Mouse (Mus musculus) retina, postnatal 7 days (tissue): ENCODE results near the gene Stam2.

ENCODE experiments used
- DNase-seq: peaks from one replicate; pipeline ENCODE4 v3.0.0-alpha.2; 2012; ENCODE audit warnings: low read depth, low spot score

The Stam2 gene

DNA sequence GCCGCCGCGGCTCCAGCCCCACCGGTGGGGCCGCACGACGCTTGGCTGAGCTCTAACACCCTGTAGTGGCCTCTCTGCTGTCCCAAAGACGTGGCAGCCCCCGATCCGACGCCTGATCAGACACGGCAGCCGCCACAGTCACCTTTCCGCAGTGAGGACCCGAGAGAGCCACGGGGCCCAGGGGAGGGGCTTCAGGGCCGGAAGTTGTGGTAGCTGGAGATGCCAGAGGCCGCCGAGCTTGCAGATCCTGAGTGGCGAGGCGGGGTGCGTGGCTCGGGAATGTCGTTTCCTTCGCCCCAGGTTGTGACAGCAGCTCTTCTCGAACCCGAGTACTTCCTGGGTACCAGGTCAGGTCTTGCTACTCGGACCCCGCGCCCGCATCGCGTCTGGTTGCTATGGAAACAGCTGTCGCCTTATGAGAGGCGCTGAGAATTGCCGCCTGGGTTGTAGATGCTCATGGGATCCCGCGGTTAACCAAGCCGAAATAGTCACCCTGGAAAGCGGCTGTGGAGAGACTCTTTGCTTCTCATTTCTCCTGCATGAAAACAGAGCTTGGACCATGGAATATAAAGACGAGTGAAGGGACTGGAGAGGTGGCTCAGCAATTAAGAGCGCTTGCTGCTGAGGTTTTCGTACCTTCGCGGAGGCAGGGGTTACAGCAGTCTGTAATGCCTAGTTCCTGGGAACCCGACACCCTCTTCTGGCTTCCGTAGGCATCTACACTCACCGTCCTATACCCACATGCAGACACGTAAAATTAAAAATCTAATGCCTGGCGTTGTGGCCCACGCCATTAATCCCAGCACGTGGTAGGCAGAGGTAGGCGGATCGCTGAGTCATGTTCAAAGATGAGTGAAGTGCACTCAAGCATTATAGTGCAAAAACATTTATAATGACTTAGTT is at the start of gene Stam2:
TSS of gene Stam2 (minus strand) at position 26 of the 903 bp plus-strand sequence.
- DNase-seq = peak; percentile 77

- DNase-seq = no peak
Observed at GRCm38 (mm10) chr2:52785106-52785721, 43.1 kb upstream of the Stam2 start.

DNA sequence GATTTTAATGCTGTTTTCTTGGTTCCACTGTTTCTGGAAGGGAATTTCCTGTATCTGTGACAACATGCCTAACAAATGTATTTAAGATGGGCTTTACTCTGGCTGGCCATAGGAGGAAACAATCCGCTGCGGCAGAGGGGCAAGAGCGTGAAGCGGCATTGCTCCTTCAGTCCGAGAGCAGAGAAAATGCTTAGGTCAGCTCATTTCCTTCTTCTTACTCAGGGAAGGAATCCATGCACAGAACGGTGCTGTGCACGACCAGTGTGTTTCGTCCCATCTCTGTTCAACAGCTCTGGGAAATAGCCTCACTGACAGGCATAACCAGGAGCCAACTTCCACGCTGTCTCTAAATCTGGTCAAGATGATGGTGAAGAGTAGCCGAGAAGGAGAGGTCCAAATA is 37.9 kb upstream of the Stam2 start:
- no peak for DNase-seq

- no peak for DNase-seq
Observed at GRCm38 (mm10) chr2:52779381-52779780, 37.3 kb upstream of the Stam2 start.

DNA sequence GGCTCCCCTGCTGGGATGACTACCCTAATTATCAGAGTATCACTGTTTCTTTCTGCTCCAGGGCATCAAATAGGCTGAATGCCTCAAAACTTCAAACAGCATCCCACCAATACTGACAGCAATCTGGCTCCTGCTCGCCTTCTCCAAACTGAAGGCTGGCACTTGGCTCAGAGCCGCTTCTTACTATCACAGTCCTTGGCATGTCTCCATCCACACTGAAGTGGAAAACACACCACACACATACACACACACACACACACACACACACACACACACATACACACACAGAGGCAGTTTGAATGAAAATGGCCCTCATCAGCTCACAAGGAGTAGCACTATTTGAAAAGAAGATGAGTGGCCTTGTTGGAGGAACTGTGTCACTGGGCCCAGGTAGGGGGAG is 35.8 kb upstream of the Stam2 start:
- no peak for DNase-seq

GRCm38 (mm10) chr2:52774373-52774772 is 32.3 kb upstream of the Stam2 start:
- DNase-seq = no peak

GRCm38 (mm10) chr2:52772774-52773393 is 30.8 kb upstream of the Stam2 start:
- no peak for DNase-seq

GRCm38 (mm10) chr2:52765130-52765529 is 23.0 kb upstream of the Stam2 start:
- no peak for DNase-seq

GRCm38 (mm10) chr2:52763891-52764290 is 21.8 kb upstream of the Stam2 start:
- no peak for DNase-seq

DNA sequence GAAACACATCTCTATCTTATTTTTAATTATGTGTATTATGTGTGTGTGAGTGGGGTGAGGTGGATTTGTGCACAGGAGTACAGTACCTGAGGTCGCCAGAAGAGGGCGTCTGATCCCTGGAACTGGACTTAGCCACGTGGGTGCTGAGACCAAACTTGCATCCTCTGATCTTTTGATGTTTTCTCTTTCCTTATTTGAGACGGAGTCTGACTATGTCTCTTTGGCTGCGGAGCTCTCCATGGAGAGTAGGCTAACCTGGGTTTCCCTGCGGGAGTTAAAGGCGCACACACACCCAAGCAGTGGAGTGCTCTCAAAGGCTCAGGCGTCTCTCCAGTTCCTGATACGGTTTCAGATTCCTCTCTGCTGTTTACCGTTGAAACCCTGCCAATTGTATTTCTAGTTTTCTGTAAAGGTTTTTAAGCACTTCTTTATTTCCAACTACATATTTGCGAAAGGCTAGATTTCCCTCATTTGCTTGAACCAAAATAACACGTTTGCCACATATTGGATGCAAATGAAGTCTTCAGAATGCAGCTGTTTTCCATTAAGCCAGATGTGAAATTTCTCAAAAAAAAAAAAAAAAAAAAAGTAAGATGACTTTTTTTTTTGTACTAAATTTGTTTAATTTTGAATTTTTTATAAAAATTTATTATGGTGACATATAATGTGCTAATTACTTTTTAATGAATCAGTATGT is 21.1 kb upstream of the Stam2 start:
- peak; percentile 49 for DNase-seq

DNA sequence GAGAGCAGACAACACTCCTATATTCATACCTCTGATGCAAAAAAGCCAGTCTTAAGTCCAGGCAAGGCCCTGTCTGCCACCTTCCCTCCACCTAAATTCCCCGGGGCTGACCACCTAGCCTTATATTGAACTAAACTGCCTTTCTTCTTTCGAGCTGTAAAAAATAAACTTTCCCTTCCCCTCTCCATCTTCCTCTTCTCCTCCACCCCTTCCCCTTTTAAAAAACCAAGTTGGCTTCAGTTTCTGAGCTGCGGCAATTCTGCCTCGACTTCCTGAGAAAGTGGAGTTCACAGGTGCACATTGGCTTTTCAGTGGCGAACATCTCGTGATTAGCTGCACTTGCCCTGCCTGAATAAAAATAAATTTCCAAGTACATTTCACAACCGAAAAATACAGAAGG is 20.4 kb upstream of the Stam2 start:
- no peak for DNase-seq

DNA sequence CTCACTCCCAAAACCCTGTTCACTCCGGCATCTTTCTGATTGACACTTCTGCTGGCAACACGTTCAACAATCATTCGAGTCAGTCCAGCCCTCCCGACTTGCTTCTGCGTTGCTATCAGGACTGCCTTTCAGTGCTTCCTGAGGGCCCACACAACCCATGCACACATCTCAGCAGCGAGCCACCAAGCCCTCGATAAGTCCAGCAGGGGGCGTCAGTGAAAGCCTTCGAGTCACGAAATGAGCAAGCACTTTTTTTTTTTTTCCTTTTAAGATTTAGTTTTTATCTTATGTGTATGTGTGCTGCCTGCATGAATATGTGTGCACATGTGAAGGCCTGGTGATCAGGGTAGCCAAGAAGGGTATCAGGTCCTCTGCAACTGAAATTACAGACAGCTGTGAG is 16.5 kb upstream of the Stam2 start:
- peak; percentile 31 for DNase-seq

GRCm38 (mm10) chr2:52756691-52757090 is 14.6 kb upstream of the Stam2 start:
- peak; percentile 31 for DNase-seq

GRCm38 (mm10) chr2:52753573-52754317 is 11.7 kb upstream of the Stam2 start:
- no peak for DNase-seq

- no peak for DNase-seq
Observed at GRCm38 (mm10) chr2:52744099-52744498, 2.0 kb upstream of the Stam2 start.

GRCm38 (mm10) chr2:52741681-52742255 is 313 bp downstream of the Stam2 start:
- no peak for DNase-seq

DNA sequence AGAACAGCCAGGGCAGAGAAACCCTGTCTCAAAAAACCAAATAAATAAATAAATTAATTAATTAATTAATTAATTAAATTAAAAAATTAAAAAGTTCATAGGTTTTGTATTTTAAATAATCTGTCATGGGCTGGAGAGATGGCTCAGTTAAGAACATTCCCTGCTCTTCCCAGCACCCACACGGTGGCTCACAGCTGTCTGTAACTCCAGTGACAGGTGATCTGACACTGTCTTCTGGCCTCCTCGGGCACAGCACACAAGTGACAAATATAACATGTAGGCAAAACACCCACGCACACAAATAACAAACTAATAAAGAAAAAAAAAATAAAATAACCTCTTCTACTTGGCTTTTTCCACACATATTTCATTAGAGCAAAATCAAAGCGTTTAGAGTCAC is 1.5 kb downstream of the Stam2 start:
- no peak for DNase-seq

DNA sequence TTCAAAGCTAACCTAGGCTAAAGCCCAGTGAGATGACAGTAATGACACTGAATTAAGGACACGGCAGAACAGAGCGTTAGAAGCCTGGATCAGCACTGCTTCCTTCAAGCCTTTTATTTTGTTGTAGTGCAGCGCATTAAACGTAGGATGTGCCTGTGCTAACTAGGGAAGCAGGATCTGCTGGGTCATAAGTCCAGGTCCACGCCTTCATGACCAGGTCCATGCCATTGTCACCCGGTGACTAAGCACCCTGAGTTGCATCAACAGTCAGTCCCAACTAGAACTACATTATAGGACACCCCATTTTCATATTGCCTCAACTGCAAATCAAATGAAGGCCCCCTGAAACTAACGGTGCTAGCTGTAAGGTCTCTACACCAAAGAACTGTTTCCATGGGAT is 7.6 kb downstream of the Stam2 start:
- DNase-seq = no peak

DNA sequence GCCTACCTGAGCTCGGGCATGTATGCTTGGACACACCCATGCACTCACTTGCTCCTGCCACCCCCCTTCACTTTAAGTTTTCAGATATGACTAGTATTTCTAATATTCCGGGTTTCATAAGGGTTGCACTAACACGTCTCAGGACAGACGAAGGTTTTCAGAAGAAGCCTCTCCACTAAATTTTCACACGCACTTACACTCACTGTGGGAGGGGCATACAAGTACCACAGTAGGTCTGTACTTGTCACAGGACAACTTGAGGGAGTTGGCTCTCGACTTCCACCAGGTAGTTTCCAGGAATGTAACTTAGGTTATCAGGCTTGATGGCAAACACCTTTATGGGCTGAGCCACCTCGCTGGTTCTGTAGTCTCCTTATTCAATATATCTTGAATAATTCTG is 8.4 kb downstream of the Stam2 start:
- DNase-seq = no peak

DNA sequence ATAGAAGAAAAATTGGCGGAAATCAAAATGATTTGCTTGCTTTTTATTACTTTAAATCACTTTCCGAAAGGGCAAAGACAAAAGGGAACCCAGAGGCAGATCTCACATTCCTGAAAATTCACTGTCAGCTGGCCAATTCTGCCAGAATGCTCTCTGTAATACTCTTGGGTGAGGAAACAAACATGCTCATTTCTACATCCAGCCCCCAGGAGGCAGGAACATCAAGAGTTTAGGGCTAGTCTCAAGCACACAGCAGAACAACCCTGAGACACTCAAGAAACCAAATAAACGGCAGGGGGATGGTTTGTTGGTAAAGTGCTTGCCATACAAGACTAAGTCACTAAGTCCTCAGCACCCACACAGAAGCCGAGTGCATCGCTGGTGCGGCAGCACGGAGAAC is 9.5 kb downstream of the Stam2 start:
- DNase-seq = no peak

- no peak for DNase-seq
Observed at GRCm38 (mm10) chr2:52732001-52732400, 10.1 kb downstream of the Stam2 start.
